Mouse (Mus musculus): ENCODE measurements around the gene Cd151. TPM values are rescaled to one million over a fixed set of nuclear protein-coding genes. Genes with fewer than 3 reads are reported as not detected.

Cd151 gene
- polyA plus RNA-seq, 1 experiment from 2014 or later = 14.0 TPM

GRCm38 (mm10) chr7:141506278-141506677, 39.1 kb downstream of the Cd151 start:
- H3K4me1 ChIP-seq = no peaks in the 10 kb centered on the region
- no peak overlapping the region for H3K4me3 ChIP-seq
- no peaks in the 10 kb centered on the region for H3K9me3 ChIP-seq (replicated peaks)
- H3K27me3 ChIP-seq (ENCODE audit: low read depth, poor library complexity, severe bottlenecking) = no peaks in the 10 kb centered on the region
- peak overlapping the region; percentile 69 for H3K27ac ChIP-seq
- no peak for DNase-seq (ENCODE audit: low spot score)
- H3K36me3 ChIP-seq = peaks cover 13% of the 10 kb centered on the region
- WGBS = 91% methylated on average over 2 of the region's 2 CpGs

DNA sequence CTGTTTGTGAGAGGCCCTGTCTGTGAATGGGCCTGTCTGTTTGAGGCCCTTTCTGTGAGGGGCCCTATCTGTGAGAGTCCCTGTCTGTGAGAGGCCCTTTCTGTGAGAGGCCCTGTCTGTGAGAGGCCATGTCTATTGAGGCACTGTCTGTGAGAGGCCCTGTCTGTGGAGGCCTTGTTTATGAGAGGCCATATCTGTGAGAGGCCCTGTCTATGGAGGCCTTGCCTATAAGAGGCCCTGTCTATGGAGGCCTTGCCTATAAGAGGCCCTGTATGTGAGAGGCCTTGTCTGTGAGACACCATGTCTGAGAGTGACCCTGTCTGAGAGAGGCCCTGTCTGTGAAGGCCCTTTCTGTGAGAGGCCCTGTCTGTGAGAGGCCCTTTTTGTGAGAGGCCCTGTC, 41.0 kb downstream of the Cd151 start:
- peaks cover 6% of the 10 kb centered on the region; the same call in 1 of the 2 replicates for H3K36me3 ChIP-seq
- no peak for DNase-seq (ENCODE audit: low spot score)
- no peaks in the 10 kb centered on the region for H3K4me1 ChIP-seq
- no peak overlapping the region for H3K4me3 ChIP-seq
- no peaks in the 10 kb centered on the region for H3K9me3 ChIP-seq (replicated peaks)
- no peaks in the 10 kb centered on the region for H3K27me3 ChIP-seq (ENCODE audit: low read depth, poor library complexity, severe bottlenecking)
- peak overlapping the region; percentile 46 for H3K27ac ChIP-seq

DNA sequence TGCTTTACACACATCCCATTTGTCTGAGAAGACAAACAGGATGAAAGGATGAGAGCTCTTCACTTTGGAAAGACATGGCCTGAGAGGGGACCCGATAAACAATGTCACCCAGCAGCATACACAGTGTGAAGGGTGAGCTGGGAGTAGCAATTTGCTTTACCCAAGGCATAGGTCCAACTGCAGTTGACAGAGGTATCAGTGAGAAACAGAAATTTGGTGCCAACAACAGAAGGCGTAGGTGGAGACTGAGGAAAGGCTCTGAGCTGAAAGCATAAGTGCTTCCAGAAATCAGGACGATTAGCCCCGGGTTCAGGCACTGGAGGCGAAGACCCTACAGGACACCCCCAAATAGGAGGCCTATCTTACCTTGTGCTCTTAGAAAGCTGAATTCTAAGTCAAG, 43.0 kb downstream of the Cd151 start:
- H3K4me3 ChIP-seq = no peak overlapping the region
- WGBS = 91% methylated on average over 5 of the region's 5 CpGs
- H3K27me3 ChIP-seq (ENCODE audit: low read depth, poor library complexity, severe bottlenecking) = no peaks in the 10 kb centered on the region
- peaks cover 20% of the 10 kb centered on the region for H3K36me3 ChIP-seq
- no peaks in the 10 kb centered on the region for H3K4me1 ChIP-seq
- H3K9me3 ChIP-seq (replicated peaks) = no peaks in the 10 kb centered on the region
- no peak overlapping the region for H3K27ac ChIP-seq
- DNase-seq (ENCODE audit: low spot score) = no peak

GRCm38 (mm10) chr7:141510681-141511191, 43.5 kb downstream of the Cd151 start:
- no peaks in the 10 kb centered on the region for H3K4me1 ChIP-seq
- peaks cover 25% of the 10 kb centered on the region for H3K36me3 ChIP-seq
- no peak overlapping the region for H3K27ac ChIP-seq
- DNase-seq (ENCODE audit: low spot score) = no peak
- H3K4me3 ChIP-seq = no peak overlapping the region
- 76% methylated on average over 8 of the region's 8 CpGs for WGBS
- H3K9me3 ChIP-seq (replicated peaks) = no peaks in the 10 kb centered on the region
- H3K27me3 ChIP-seq (ENCODE audit: low read depth, poor library complexity, severe bottlenecking) = no peaks in the 10 kb centered on the region

DNA sequence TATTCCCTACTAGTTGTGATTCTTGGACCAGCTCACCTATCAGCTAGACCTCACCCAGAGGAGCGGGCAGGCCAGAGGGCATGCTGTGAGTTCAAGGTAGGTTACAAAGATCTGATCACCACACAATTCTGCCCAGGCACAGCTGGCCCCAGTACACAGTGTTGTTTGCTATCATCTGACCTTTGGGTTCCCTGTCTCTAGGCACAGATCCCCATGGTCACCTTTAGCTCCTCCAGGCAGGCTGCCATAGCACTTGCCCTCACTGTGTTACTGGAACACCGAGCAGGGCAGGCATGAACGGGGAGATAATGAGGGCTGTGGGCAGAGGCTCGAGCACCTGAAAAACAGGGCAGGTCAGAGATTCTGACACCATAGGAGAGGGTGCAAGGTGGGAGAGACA, 50.4 kb downstream of the Cd151 start:
- WGBS = 92% methylated on average over 4 of the region's 4 CpGs
- DNase-seq (ENCODE audit: low spot score) = no peak
- H3K9me3 ChIP-seq (replicated peaks) = no peaks in the 10 kb centered on the region
- no peak overlapping the region for H3K4me3 ChIP-seq
- no peaks in the 10 kb centered on the region for H3K4me1 ChIP-seq
- H3K27me3 ChIP-seq (ENCODE audit: low read depth, poor library complexity, severe bottlenecking) = no peaks in the 10 kb centered on the region
- H3K27ac ChIP-seq = no peak overlapping the region
- peaks cover 41% of the 10 kb centered on the region for H3K36me3 ChIP-seq

DNA sequence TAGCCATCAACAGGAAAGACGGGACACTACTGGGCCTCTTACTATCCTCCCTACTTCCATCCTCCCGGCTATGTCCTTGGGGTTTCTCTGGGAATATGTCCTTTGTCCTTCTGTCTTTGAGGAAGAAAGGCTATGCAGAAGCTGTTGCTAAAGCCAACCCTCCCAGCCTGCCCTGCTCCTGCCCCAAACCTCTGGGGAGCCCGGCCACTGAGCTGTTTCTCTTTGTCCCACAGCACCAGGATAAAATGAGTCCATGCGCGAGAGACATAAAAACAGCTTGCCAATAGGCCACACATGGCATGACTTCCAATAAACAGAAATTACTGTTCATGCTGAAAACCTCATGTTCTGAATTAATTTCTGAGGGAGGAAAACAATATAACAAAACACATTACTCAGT, 51.1 kb downstream of the Cd151 start:
- Histone ChIP-seq H3K4me1 (no peaks in the 10 kb centered on the region), H3K27me3 (ENCODE audit: low read depth, poor library complexity, severe bottlenecking) (no peaks in the 10 kb centered on the region), H3K9me3 (replicated peaks) (no peaks in the 10 kb centered on the region), H3K4me3 (no peak overlapping the region), H3K36me3 (peaks cover 40% of the 10 kb centered on the region), H3K27ac (no peak overlapping the region)
- WGBS = 88% methylated on average over 5 of the region's 5 CpGs
- no peak for DNase-seq (ENCODE audit: low spot score)

GRCm38 (mm10) chr7:141518926-141519325, 51.7 kb downstream of the Cd151 start:
- Histone ChIP-seq H3K9me3 (replicated peaks) (no peaks in the 10 kb centered on the region), H3K27ac (no peak overlapping the region), H3K4me1 (no peaks in the 10 kb centered on the region), H3K36me3 (peaks cover 35% of the 10 kb centered on the region), H3K4me3 (no peak overlapping the region), H3K27me3 (ENCODE audit: low read depth, poor library complexity, severe bottlenecking) (no peaks in the 10 kb centered on the region)
- 89% methylated on average over 3 of the region's 3 CpGs for WGBS
- DNase-seq (ENCODE audit: low spot score) = no peak

DNA sequence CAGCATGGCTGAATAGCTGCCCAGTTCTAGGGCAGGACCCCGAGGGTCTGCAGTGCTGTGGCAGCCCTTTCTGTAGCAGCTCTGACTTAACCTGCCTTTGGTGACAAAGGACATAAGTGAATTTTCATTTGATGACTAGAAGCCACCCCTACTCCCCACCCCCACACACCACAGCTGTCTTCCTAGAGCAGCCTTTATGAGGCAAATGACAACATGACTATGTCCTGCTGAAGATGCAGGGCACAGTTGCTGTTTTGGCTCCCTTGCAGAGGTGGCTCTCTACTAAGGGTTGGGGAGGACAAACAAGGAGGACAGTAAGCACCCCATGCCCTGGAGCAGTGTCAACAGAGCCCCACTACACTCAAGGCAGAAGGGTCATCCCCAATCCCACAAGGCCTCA, 52.6 kb downstream of the Cd151 start:
- H3K4me1 ChIP-seq = no peaks in the 10 kb centered on the region
- no peak overlapping the region for H3K4me3 ChIP-seq
- no peaks in the 10 kb centered on the region for H3K9me3 ChIP-seq (replicated peaks)
- WGBS = 83% methylated on average over 1 of the region's 1 CpGs
- H3K36me3 ChIP-seq = peaks cover 31% of the 10 kb centered on the region
- DNase-seq (ENCODE audit: low spot score) = no peak
- no peak overlapping the region for H3K27ac ChIP-seq
- H3K27me3 ChIP-seq (ENCODE audit: low read depth, poor library complexity, severe bottlenecking) = no peaks in the 10 kb centered on the region

Other genes with a start within 250 kb of the Cd151 start
- gene Phrf1, start 238.6 kb upstream of the Cd151 start, polyA plus RNA-seq (2016; fragmentation: Nextera tagmentation; extraction: Ambion mirVana) = 121 and 131 TPM in 2 replicates
- gene Irf7, start 200.9 kb upstream of the Cd151 start, polyA plus RNA-seq (2016; fragmentation: Nextera tagmentation; extraction: Ambion mirVana) = 0.50 and 0.73 TPM in 2 replicates
- 0.19 TPM in 1 of 2 replicates, not detected in the other for gene Cdhr5, start 190.6 kb upstream of the Cd151 start, polyA plus RNA-seq (2016; fragmentation: Nextera tagmentation; extraction: Ambion mirVana)
- 9.7 and 11.3 TPM in 2 replicates for gene Sct, start 188.3 kb upstream of the Cd151 start, polyA plus RNA-seq (2016; fragmentation: Nextera tagmentation; extraction: Ambion mirVana)
- gene Drd4, start 175.4 kb upstream of the Cd151 start, polyA plus RNA-seq (2016; fragmentation: Nextera tagmentation; extraction: Ambion mirVana) = 0.68 and 0.93 TPM in 2 replicates
- gene Deaf1, start 139.7 kb upstream of the Cd151 start, polyA plus RNA-seq (2016; fragmentation: Nextera tagmentation; extraction: Ambion mirVana) = 44.1 and 59.5 TPM in 2 replicates
- gene Tmem80, start 139.7 kb upstream of the Cd151 start, polyA plus RNA-seq (2016; fragmentation: Nextera tagmentation; extraction: Ambion mirVana) = 42.9 and 46.1 TPM in 2 replicates
- gene Eps8l2, start 128.5 kb upstream of the Cd151 start, polyA plus RNA-seq (2016; fragmentation: Nextera tagmentation; extraction: Ambion mirVana) = 3.4 and 5.0 TPM in 2 replicates
- gene Taldo1, start 75.2 kb upstream of the Cd151 start, polyA plus RNA-seq (2016; fragmentation: Nextera tagmentation; extraction: Ambion mirVana) = 258 and 272 TPM in 2 replicates
- 44.5 and 56.4 TPM in 2 replicates for gene Gatd1, start 53.3 kb upstream of the Cd151 start, polyA plus RNA-seq (2016; fragmentation: Nextera tagmentation; extraction: Ambion mirVana)
- 6.0 and 8.8 TPM in 2 replicates for gene Cend1, start 37.9 kb upstream of the Cd151 start, polyA plus RNA-seq (2016; fragmentation: Nextera tagmentation; extraction: Ambion mirVana)
- gene Slc25a22, start 29.5 kb upstream of the Cd151 start, polyA plus RNA-seq (2016; fragmentation: Nextera tagmentation; extraction: Ambion mirVana) = 43.6 and 48.3 TPM in 2 replicates
- gene Pidd1, start 23.4 kb upstream of the Cd151 start, polyA plus RNA-seq (2016; fragmentation: Nextera tagmentation; extraction: Ambion mirVana) = 26.8 and 30.0 TPM in 2 replicates
- gene Rplp2, start 20.0 kb upstream of the Cd151 start, polyA plus RNA-seq (2016; fragmentation: Nextera tagmentation; extraction: Ambion mirVana) = 1,138 and 1,369 TPM in 2 replicates
- gene Pnpla2, start 12.2 kb upstream of the Cd151 start, polyA plus RNA-seq (2016; fragmentation: Nextera tagmentation; extraction: Ambion mirVana) = 11.6 and 12.4 TPM in 2 replicates
- gene Cracr2b, start 6.3 kb upstream of the Cd151 start, polyA plus RNA-seq (2016; fragmentation: Nextera tagmentation; extraction: Ambion mirVana) = 7.0 and 7.8 TPM in 2 replicates
- 77.2 and 86.8 TPM in 2 replicates for gene Polr2l, start 7.7 kb downstream of the Cd151 start, polyA plus RNA-seq (2016; fragmentation: Nextera tagmentation; extraction: Ambion mirVana)
- 25.0 and 36.9 TPM in 2 replicates for gene Tspan4, start 7.8 kb downstream of the Cd151 start, polyA plus RNA-seq (2016; fragmentation: Nextera tagmentation; extraction: Ambion mirVana)
- 26.7 and 27.3 TPM in 2 replicates for gene Chid1, start 72.5 kb downstream of the Cd151 start, polyA plus RNA-seq (2016; fragmentation: Nextera tagmentation; extraction: Ambion mirVana)
- gene Ap2a2, start 94.8 kb downstream of the Cd151 start, polyA plus RNA-seq (2016; fragmentation: Nextera tagmentation; extraction: Ambion mirVana) = 84.6 and 92.5 TPM in 2 replicates
- 0.14 and 0.15 TPM in 2 replicates for gene Muc6, start 187.9 kb downstream of the Cd151 start, polyA plus RNA-seq (2016; fragmentation: Nextera tagmentation; extraction: Ambion mirVana)
- 0.05 and 0.29 TPM in 2 replicates for gene Muc2, start 222.9 kb downstream of the Cd151 start, polyA plus RNA-seq (2016; fragmentation: Nextera tagmentation; extraction: Ambion mirVana)